Mouse (Mus musculus): ENCODE data around the gene 4931428F04Rik.

DNA sequence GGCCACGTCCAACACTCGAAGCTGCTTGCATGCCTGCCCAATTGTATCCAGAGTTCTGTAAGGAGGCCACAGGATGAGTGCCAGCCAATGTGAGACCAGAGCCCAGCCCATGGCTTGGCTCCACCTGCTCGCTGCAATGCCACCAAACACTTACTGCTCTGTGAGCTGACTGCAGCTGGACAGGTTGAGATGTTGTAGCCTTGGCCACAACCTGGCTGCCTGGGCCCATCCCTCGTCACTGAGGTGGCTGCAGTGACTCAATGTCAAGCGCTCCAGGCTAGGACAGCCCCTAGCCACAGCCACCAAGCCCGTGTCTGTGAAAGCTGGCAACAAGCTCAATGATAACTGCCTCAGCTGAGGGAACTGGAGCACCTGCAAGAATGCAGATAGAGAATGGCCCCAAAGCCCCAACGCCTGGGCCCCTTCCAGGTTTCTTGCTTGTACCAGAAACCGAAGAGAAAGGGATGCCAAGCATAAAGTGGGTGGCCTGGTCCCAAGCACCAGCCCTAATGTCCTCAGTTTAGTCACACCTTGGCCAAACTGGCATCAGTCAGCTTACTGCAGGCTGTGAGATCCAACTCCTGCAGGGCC lies 23.3 kb upstream of the 4931428F04Rik start:
- no peak for TF ChIP-seq MAFK (IDR thresholded peaks at IDR 0.05; ENCODE audit: insufficient read depth, low read depth, low read length)
- no peak for TF ChIP-seq ZC3H11A (IDR thresholded peaks at IDR 0.05; ENCODE audit: borderline replicate concordance, low read depth, low read length)
- TF ChIP-seq HCFC1 (IDR thresholded peaks at IDR 0.05; ENCODE audit: borderline replicate concordance, insufficient read depth, low read length), result no peak
- no peak for TF ChIP-seq ZNF384 (IDR thresholded peaks at IDR 0.05; ENCODE audit: low read depth, low read length)
